Mouse (Mus musculus): ENCODE measurements at regions not wholly inside any gene's neighbourhood (a gene's known extent, or its start where the extent isn't known, plus 50 kb on each side); places are given as distances from the start of the nearest gene placed in this dataset.
A peak's percentile ranks its signal among the peaks of the same experiment; 100 is the strongest.

DNA sequence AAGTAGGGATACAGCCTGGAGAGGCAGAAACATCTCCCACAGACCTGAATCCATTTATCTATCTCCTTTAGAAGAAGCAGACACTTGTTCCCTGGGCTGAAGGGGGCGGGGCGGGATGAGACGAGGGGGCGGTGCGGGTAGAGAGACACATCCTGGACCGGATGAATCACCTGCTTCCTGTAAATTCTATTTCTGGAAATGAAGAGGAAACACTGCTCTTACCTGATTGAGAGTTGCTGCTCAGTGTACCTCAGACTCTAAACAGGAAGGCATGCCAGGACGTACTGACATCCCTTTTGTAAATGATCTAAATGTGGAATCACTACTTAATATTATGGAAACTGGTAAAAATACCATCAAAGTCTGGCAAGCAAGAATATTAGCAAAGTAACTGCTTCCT lies 105.5 kb upstream of the Noct start:
- H3K4me1 ChIP-seq (ENCODE audit: control insufficient read depth, insufficient read depth, low read length): no peaks in the 10 kb centered on the region
- H3K4me3 ChIP-seq (ENCODE audit: low read depth, low read length): no peak overlapping the region
- H3K36me3 ChIP-seq (ENCODE audit: control insufficient read depth, insufficient read depth, low read length): no peaks in the 10 kb centered on the region
- no peaks in the 10 kb centered on the region for H3K9me3 ChIP-seq (ENCODE audit: control insufficient read depth, low read length)
- DNase-seq (ENCODE audit: low spot score, missing footprints) (no peak), ATAC-seq (ENCODE audit: low FRiP score) (no peak)
- H3K4me2 ChIP-seq: no peak overlapping the region
- H3K27me3 ChIP-seq (ENCODE audit: control insufficient read depth, insufficient read depth, low read length): no peaks in the 10 kb centered on the region
- H3K9ac ChIP-seq (ENCODE audit: low read length): no peak overlapping the region
- WGBS: 94% methylated on average over 7 of the region's 7 CpGs
- H3K27ac ChIP-seq (ENCODE audit: low read depth, low read length): no peak overlapping the region

DNA sequence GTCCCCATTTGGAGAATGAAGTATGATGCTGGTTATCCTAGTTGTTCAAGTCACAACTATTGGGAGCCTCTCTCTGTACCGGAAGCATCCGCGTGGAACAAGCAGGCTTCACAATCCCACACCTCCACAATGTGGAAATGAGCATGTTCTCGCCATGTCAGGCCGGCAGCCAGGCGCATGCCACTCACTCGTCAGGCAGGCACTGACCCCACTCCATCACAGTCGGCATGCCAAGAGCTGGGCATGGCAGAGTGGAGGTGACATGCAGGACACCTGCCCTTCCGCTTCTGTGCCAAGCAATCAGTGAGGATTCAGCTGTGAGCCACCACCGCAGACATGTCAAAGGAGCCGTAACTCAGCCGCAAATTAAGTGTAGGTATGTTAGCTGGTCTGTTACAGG lies 103.7 kb upstream of the Noct start:
- 89% methylated on average over 12 of the region's 12 CpGs for WGBS
- no peaks in the 10 kb centered on the region for H3K27me3 ChIP-seq (ENCODE audit: control insufficient read depth, insufficient read depth, low read length)
- no peak overlapping the region for H3K27ac ChIP-seq (ENCODE audit: low read depth, low read length)
- DNase-seq (ENCODE audit: low spot score, missing footprints) (no peak), ATAC-seq (ENCODE audit: low FRiP score) (no peak)
- no peak overlapping the region for H3K4me2 ChIP-seq
- no peak overlapping the region for H3K9ac ChIP-seq (ENCODE audit: low read length)
- no peaks in the 10 kb centered on the region for H3K36me3 ChIP-seq (ENCODE audit: control insufficient read depth, insufficient read depth, low read length)
- no peaks in the 10 kb centered on the region for H3K4me1 ChIP-seq (ENCODE audit: control insufficient read depth, insufficient read depth, low read length)
- H3K9me3 ChIP-seq (ENCODE audit: control insufficient read depth, low read length): no peaks in the 10 kb centered on the region
- no peak overlapping the region for H3K4me3 ChIP-seq (ENCODE audit: low read depth, low read length)

DNA sequence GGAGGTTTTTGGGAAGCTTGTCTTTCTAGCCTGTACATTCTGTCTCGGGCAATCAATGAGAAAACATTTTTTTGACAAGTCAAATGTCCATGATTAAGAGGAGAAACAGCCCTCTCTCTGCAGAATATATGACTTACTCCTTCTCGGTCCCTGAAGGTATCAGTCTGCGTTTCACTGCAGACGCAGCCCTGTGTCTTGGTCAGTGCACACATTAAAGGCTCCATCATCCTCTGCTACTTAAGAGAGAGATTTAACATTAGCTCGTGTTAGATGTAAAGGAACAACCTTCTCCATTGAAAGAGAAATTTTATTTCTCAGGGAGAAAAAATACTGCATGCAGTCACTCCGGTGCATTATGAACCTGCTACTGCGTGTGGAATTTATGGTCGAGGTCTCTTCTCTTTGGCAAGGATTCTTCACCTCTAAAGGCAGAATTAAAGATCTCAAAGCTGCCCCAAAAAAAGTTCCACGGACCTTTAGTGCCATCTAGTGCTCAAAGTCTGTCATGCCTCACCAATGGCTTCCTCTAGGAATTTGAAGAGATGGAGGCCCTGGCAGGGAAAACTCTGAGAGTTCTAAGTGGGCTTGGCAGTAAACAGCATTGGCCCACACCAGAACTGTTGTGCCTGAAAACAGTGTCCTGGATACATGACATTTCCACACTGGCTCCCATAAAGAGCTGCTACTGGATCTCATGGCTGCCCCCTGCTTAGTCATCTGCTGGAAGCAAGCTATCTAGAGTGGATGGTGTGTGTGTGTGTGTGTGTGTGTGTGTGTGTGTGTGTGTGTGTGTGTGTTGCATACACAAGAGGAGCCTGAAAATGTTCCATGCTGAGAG lies 102.3 kb upstream of the Noct start:
- H3K4me2 ChIP-seq: no peak overlapping the region
- H3K4me3 ChIP-seq (ENCODE audit: low read depth, low read length): no peak overlapping the region
- H3K9me3 ChIP-seq (ENCODE audit: control insufficient read depth, low read length): no peaks in the 10 kb centered on the region
- H3K4me1 ChIP-seq (ENCODE audit: control insufficient read depth, insufficient read depth, low read length): no peaks in the 10 kb centered on the region
- H3K27me3 ChIP-seq (ENCODE audit: control insufficient read depth, insufficient read depth, low read length): no peaks in the 10 kb centered on the region
- DNase-seq (ENCODE audit: low spot score, missing footprints) (peak; percentile 99), ATAC-seq (ENCODE audit: low FRiP score) (peak; percentile 54; the same call in 1 of the 2 replicates)
- H3K27ac ChIP-seq (ENCODE audit: low read depth, low read length): no peak overlapping the region
- H3K36me3 ChIP-seq (ENCODE audit: control insufficient read depth, insufficient read depth, low read length): no peaks in the 10 kb centered on the region
- WGBS: 32% methylated on average over 9 of the region's 9 CpGs
- H3K9ac ChIP-seq (ENCODE audit: low read length): no peak overlapping the region

DNA sequence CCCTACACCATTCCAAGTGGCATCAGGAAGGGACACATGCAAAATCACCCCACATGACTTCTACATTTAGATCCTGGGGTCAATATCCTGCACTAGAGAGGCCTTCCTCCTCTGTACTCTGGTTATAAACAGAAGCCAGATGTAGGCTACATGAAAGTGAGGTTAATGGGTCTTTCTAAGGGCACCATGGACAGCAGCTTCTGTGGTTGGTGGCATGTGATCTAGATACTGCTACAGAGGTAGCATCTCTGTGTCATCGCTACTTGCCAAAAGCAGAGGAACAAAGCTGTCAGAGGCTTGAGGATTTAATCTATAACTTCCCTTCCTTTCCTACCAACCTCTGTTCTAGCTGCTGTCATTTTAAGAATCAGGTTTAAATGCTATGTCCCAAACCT lies 101.7 kb upstream of the Noct start:
- 0 out of 2 replicates have a peak, but pooled peaks have one; percentile 7 for ATAC-seq (ENCODE audit: low FRiP score)
- WGBS: 95% methylated on average over 1 of the region's 1 CpGs

DNA sequence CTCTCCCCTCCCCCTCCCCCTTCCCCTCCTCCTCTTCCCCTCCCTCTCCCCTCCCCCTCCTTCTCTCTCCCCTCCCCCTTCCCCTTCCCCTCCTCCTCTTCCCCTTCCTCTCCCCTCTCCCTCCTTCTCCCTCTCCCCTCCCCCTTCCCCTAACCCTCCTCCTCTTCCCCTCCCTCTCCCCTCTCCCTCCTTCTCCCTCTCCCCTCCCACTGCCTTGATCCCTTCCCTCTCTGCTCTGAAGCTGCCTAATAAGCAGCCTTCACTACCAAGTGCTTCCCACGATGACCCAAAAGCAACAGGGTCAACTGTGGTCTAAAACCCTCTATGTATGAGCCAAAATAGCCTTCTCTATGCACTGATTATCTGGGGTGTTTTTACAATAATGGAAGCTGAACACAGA lies 96.4 kb upstream of the Noct start:
- ATAC-seq (ENCODE audit: low FRiP score) (no peak), DNase-seq (ENCODE audit: low spot score, missing footprints) (no peak)
- no peak overlapping the region for H3K4me3 ChIP-seq (ENCODE audit: low read depth, low read length)
- H3K36me3 ChIP-seq (ENCODE audit: control insufficient read depth, insufficient read depth, low read length): no peaks in the 10 kb centered on the region
- H3K27ac ChIP-seq (ENCODE audit: low read depth, low read length): no peak overlapping the region
- H3K9ac ChIP-seq (ENCODE audit: low read length): no peak overlapping the region
- no peaks in the 10 kb centered on the region for H3K27me3 ChIP-seq (ENCODE audit: control insufficient read depth, insufficient read depth, low read length)
- no peak overlapping the region for H3K4me2 ChIP-seq
- H3K9me3 ChIP-seq (ENCODE audit: control insufficient read depth, low read length): no peaks in the 10 kb centered on the region
- no peaks in the 10 kb centered on the region for H3K4me1 ChIP-seq (ENCODE audit: control insufficient read depth, insufficient read depth, low read length)
- WGBS: 67% methylated on average over 1 of the region's 1 CpGs

More for the DNA sequence above, 101.7 kb upstream of the Noct start:
- Histone ChIP-seq H3K27ac (ENCODE audit: low read depth, low read length) (no peak overlapping the region), H3K36me3 (ENCODE audit: control insufficient read depth, insufficient read depth, low read length) (no peaks in the 10 kb centered on the region), H3K4me2 (no peak overlapping the region), H3K4me1 (ENCODE audit: control insufficient read depth, insufficient read depth, low read length) (no peaks in the 10 kb centered on the region), H3K9me3 (ENCODE audit: control insufficient read depth, low read length) (no peaks in the 10 kb centered on the region), H3K27me3 (ENCODE audit: control insufficient read depth, insufficient read depth, low read length) (no peaks in the 10 kb centered on the region), H3K9ac (ENCODE audit: low read length) (no peak overlapping the region), H3K4me3 (ENCODE audit: low read depth, low read length) (no peak overlapping the region)
- no peak for DNase-seq (ENCODE audit: low spot score, missing footprints)

DNA sequence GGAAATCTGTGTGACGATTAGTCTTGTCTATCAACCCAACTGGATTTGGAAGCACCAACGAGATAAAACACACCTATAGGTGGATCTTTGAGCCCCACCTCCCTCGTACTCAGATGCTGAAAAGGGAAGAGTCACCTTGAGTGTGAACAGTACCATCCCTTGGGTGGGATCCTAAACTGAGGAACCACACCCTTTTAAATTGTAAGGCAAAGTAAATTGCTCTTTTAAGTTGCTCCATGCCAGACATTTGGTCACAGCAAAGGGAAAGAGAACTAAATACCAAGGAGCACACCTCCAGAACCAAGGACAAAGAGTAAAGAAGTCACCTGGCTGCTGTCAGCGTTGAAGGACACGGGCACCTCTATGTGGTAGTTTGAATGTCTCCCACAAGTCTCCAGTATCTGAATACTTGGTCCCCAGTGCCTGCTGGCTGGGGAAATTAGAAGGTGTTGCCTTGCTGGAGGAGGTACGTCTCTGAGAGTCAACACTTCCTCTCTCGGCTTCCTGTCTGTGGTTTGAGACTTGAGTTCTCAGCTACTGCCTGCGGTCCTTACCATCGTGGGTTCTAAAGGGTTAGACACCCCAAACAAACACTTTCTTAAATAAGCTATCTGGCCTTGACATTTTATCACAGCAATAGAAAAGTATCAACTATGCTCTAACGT lies 95.6 kb upstream of the Noct start:
- 87% methylated on average over 10 of the region's 10 CpGs for WGBS
- Histone ChIP-seq H3K9me3 (ENCODE audit: control insufficient read depth, low read length) (no peaks in the 10 kb centered on the region), H3K4me1 (ENCODE audit: control insufficient read depth, insufficient read depth, low read length) (no peaks in the 10 kb centered on the region), H3K4me2 (no peak overlapping the region), H3K27me3 (ENCODE audit: control insufficient read depth, insufficient read depth, low read length) (no peaks in the 10 kb centered on the region), H3K4me3 (ENCODE audit: low read depth, low read length) (no peak overlapping the region), H3K36me3 (ENCODE audit: control insufficient read depth, insufficient read depth, low read length) (no peaks in the 10 kb centered on the region), H3K9ac (ENCODE audit: low read length) (no peak overlapping the region), H3K27ac (ENCODE audit: low read depth, low read length) (no peak overlapping the region)
- DNase-seq (ENCODE audit: low spot score, missing footprints) (no peak), ATAC-seq (ENCODE audit: low FRiP score) (no peak)

DNA sequence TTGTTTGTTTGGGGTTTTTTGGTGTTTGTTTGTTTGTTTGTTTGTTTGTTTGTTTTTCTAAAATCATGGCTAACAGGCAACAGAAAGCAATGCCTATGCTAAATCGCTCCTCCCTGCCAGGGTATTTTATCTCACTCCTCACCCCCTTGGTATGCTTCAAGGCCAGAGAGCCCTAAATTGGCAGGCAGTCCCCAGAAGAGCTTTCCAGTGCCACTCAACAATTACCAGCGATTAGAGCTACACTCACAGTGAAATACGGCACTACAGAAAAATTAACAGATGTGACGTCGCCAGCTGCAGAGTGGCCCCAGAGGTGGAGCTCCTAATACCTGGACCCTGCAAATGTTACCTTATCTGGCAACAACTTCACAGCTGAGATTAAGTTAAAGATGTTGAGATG lies 93.5 kb upstream of the Noct start:
- ATAC-seq (ENCODE audit: low FRiP score) (no peak), DNase-seq (ENCODE audit: low spot score, missing footprints) (no peak)
- 91% methylated on average over 5 of the region's 5 CpGs for WGBS
- no peak overlapping the region for H3K4me3 ChIP-seq (ENCODE audit: low read depth, low read length)
- no peak overlapping the region for H3K27ac ChIP-seq (ENCODE audit: low read depth, low read length)
- H3K36me3 ChIP-seq (ENCODE audit: control insufficient read depth, insufficient read depth, low read length): no peaks in the 10 kb centered on the region
- no peaks in the 10 kb centered on the region for H3K4me1 ChIP-seq (ENCODE audit: control insufficient read depth, insufficient read depth, low read length)
- H3K9me3 ChIP-seq (ENCODE audit: control insufficient read depth, low read length): no peaks in the 10 kb centered on the region
- H3K4me2 ChIP-seq: no peak overlapping the region
- no peaks in the 10 kb centered on the region for H3K27me3 ChIP-seq (ENCODE audit: control insufficient read depth, insufficient read depth, low read length)
- no peak overlapping the region for H3K9ac ChIP-seq (ENCODE audit: low read length)

DNA sequence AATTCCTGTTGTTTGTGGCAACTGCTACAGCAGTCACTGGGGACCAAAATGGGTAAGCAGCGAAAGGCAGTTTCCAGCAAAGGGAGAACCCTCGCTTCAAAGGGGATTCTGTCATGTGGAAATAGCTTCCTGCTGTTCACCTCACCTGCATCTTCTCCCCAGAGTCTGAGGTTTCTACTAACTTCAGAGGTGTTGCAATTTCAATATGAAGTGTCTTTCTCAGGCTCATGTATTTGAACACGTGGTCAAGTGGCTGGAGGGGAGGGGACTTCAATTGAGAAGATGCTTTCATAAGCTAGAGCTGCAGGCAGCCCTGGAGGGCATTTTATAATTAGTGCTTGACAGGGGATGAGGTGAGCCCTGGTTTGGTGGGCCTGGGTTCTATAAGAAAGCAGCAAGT lies 92.9 kb upstream of the Noct start:
- no peak overlapping the region for H3K9ac ChIP-seq (ENCODE audit: low read length)
- WGBS: 80% methylated on average over 3 of the region's 3 CpGs
- ATAC-seq (ENCODE audit: low FRiP score): no peak
- no peak overlapping the region for H3K4me2 ChIP-seq
- H3K36me3 ChIP-seq (ENCODE audit: control insufficient read depth, insufficient read depth, low read length): no peaks in the 10 kb centered on the region
- H3K27me3 ChIP-seq (ENCODE audit: control insufficient read depth, insufficient read depth, low read length): no peaks in the 10 kb centered on the region
- H3K27ac ChIP-seq (ENCODE audit: low read depth, low read length): no peak overlapping the region
- no peak for DNase-seq (ENCODE audit: low spot score, missing footprints)
- no peak overlapping the region for H3K4me3 ChIP-seq (ENCODE audit: low read depth, low read length)
- H3K4me1 ChIP-seq (ENCODE audit: control insufficient read depth, insufficient read depth, low read length): no peaks in the 10 kb centered on the region
- no peaks in the 10 kb centered on the region for H3K9me3 ChIP-seq (ENCODE audit: control insufficient read depth, low read length)

DNA sequence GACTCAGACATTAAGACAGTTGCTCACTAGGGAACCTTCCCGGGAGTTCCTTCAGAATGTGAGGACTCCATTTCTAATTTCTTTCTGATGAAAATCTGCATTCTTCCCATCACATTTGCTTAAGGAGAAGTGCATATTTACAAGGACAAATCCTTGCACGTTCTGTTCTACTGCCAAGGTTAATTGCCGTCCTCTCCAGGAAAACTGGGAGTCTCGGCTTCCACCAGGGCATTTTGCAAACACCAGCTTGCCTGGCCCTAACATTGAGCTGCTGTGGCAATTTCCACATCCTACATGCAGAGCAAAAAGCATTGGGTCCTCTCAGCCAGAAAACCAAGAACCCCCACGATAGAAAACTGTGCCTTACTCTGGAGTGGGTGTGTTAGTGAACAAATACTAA lies 91.5 kb upstream of the Noct start:
- no peak overlapping the region for H3K27ac ChIP-seq (ENCODE audit: low read depth, low read length)
- no peak for ATAC-seq (ENCODE audit: low FRiP score)
- WGBS: 83% methylated on average over 5 of the region's 5 CpGs

More for the DNA sequence above, 91.5 kb upstream of the Noct start:
- Histone ChIP-seq H3K27me3 (ENCODE audit: control insufficient read depth, insufficient read depth, low read length) (no peaks in the 10 kb centered on the region), H3K36me3 (ENCODE audit: control insufficient read depth, insufficient read depth, low read length) (no peaks in the 10 kb centered on the region), H3K4me1 (ENCODE audit: control insufficient read depth, insufficient read depth, low read length) (no peaks in the 10 kb centered on the region), H3K4me3 (ENCODE audit: low read depth, low read length) (no peak overlapping the region), H3K9ac (ENCODE audit: low read length) (no peak overlapping the region), H3K9me3 (ENCODE audit: control insufficient read depth, low read length) (no peaks in the 10 kb centered on the region), H3K4me2 (no peak overlapping the region)
- no peak for DNase-seq (ENCODE audit: low spot score, missing footprints)
